Mouse (Mus musculus) adrenal gland, postnatal 14 days (tissue): ENCODE results near the gene Ccdc57. TPM values are rescaled to one million over a fixed set of nuclear protein-coding genes. Genes with fewer than 3 reads are reported as not detected.

Experiments
- DNase-seq: peaks from one replicate; pipeline ENCODE4 v3.0.0; 2021; ENCODE audit warnings: mixed read lengths
- long read RNA-seq, 2 experiments: library from polyadenylated mRNA; stranded (forward); transcript quantifications; one replicate each; pipeline ENCODE4 v2.0.0; 2021
- total RNA-seq: library from RNA; stranded (reverse); gene quantifications from 2 replicates; pipeline ENCODE4 v1.2.3, GENCODE M21; 2021

The Ccdc57 gene
- 12.6 and 17.7 TPM in 2 replicates for total RNA-seq
- long read RNA-seq, experiment 1, partial matches to known transcripts, result 11 of 26 reads
- long read RNA-seq, experiment 1, other reads (novel, unspliced or antisense), result 14 of 26 reads
- long read RNA-seq, experiment 2, partial matches to known transcripts, result 30 of 55 reads
- long read RNA-seq, experiment 2, other reads (novel, unspliced or antisense), result 25 of 55 reads

DNA sequence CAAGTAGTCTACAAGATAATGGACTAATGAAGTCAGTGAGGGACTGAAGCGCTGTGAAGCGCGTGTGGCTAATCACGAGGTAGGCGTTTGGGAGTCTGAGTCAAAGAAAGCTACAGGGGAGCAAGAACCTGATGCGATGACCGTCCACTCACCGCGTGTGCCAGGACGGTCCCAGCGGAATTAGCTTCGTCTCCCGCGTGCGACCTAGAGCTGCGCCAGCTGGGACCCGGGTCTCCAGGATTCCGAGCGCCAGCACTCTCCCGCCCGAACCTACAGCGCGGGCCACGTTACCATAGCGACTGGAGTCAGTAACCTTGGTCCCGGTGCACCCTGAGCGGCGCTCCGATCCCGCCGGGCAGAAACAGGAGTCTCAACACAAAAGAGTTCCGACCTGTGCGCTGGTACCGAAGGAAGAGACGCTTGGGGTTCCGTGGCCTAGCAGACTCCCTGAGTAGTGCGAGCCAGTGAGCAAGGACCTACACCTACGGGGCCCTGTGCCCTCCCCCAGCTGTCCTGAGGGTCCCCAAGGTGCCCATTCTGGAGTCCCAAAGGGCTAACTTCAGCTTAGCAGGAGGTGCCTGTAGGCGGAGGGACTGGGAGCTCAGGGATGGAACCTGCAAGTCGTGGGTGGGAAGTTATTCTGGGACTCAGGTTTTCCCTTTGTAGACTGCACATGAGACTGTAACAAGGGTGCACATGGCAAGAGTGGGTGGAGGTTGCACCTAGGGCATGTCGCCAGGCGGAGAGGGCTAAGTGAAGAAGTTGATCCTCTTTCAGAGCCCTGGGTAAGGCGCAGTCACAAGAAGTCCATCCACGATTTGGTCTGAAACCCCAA, at the start of gene Ccdc57:
Gene Ccdc57, minus strand, starts transcription at position 309 of the 835 bp plus-strand sequence.
- DNase-seq, result peak; percentile 93

DNA sequence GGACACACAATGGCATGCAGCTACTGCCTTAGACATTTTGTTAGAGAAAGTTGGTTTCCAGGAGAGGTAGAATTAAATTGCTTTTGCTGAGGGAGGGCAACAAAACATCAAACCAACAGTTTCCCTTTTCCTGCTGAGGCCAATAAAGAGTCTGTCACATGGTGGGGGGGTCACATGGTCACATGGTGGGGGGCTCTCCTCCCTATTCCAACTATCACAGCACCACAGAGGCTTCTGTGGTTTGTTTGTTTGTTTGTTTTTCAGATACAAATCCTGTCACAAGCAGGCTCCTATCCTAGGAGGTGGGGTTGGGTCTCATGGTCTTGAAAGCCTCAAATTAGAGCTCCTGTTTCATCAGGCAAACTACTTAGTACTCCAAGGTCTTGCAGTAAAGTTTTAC, 49.8 kb upstream of the Ccdc57 start:
- no peak for DNase-seq

DNA sequence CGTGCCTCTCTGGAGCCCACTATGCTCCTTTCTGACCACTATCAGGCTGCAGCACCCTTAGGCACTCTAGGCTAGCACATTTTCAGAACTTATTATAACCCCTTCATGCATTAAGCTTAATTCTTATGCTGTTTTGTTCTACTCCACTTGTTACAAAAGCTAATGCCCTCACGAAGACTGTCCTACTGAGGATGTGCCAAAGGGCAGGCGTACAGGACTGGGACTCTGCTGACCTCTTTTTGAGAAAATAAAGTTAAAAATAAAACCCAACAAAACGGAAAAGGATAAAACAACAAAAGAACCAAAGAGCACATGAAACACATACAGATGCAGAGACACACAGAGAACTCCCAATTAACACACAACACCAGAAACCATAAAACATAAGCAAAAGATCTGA, 49.0 kb upstream of the Ccdc57 start:
- no peak for DNase-seq

GRCm38 (mm10) chr11:120980427-120981035, 47.9 kb upstream of the Ccdc57 start:
- peak; percentile 69 for DNase-seq

DNA sequence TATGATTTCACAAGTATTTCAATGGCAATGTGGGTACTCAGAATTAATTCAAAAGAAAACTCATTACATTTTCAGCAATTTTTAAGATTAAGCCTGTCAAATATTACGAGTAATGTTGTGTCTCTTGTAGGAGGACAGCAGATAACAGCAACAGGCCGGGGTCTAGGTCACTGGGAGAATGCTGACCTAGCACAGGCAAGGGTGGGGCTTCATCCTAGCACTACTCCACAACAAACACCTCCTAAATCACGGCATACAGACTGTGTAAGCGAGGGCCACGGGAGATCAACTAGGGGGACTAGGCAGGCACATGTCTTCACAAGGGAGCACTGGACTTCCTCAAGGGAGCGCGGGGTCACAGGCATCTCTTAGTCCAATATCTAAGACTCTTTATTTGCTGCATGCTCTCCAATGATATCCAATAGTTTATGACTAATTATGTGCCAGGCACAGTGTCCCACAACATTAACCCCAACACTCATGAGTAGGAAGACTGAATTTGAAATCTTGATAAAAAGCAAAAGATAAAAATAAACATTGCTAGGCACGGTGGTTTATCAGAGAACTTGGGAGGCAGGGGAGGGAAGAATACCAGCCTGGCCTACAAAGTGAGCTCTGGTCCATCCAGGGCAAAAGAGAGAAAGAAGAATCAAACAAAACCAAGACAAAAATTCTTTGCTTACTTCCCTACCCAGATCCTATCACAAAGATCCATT, 47.2 kb upstream of the Ccdc57 start:
- DNase-seq, result no peak

GRCm38 (mm10) chr11:120973318-120973717, 40.6 kb upstream of the Ccdc57 start:
- DNase-seq, result no peak

GRCm38 (mm10) chr11:120971237-120971636, 38.6 kb upstream of the Ccdc57 start:
- DNase-seq, result no peak

DNA sequence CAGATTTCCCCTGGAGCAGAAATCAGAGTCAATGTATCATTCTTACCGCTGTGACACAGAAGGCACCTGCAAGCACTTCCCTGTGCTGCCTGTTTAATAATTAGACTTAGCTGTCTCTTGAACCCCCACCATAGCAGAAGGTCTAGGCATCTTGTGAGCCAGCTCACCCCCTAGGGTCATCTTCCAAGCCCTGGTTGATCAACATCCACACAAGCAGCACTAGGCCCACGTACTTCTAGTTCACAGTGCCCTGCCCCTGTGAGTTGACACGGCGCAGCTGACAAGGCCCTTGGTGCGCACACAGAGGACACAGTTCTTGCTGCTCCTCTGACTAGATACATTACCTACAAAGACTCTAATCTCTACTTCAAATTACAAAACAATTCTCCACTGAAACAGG, 37.1 kb upstream of the Ccdc57 start:
- DNase-seq, result no peak

- no peak for DNase-seq
Measured at GRCm38 (mm10) chr11:120965587-120965986, 32.9 kb upstream of the Ccdc57 start.

DNA sequence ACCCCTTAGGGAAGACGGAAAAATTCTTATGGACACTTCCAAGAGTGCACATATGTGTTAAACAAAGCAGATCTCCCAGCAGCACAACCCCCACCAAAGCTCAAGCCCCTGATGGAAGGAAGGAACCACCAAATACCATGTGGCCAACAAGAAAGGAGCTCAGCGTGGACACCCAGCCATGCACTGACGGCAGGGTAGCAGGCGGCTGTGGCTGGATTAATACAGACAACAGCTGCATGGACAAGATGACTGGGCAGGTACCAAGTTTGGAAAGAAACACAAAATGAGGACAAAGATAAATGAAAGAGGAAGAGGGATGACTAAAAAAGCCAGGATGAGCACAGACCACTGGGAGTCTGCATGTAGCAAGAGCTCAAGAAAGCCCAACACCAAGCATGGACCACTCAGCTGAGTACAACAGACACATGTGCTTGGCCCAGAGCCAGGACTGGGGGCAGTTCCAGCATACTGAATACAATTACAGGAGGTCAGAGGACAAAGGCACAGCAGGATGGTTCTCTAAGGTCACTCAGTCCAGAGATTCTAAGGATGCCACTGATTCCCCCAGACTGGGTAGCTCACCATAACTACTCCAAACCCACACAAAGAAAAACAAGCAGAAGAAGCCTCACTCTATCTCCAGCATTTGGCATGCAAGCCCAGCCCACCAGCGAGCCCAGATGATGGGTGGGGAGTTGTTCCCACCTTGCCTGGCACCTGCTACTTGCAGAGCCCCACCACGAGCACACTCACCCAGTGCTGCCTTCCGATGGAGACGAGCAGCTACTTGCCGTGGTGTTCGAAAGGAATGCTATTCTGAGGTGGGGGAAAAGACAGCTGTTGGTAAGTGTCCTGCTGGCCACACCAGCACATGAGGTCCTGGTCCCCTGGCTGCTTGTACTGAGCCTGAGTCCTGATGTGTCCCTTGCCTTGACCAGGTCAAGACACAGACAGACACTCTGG, 31.8 kb upstream of the Ccdc57 start:
- DNase-seq, result no peak

DNA sequence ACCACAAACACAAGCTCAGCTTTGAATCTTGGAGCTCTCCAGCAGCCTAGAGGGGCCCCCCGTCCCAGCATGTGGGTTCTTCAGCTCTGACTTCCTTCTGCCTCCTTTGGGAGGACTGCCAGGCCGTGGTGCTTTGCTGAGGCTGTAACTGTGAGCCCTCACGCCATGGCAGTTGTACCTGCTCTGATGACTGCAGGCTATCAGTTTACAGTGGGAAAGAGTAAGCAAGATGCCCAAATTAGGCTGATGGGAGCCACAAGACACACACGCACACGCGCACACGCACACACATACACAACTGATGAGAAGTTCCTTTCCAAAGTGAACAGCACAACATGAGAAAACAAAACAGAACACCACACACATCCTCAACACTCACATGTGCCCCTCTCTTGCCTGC, 30.2 kb upstream of the Ccdc57 start:
- DNase-seq, result no peak

DNA sequence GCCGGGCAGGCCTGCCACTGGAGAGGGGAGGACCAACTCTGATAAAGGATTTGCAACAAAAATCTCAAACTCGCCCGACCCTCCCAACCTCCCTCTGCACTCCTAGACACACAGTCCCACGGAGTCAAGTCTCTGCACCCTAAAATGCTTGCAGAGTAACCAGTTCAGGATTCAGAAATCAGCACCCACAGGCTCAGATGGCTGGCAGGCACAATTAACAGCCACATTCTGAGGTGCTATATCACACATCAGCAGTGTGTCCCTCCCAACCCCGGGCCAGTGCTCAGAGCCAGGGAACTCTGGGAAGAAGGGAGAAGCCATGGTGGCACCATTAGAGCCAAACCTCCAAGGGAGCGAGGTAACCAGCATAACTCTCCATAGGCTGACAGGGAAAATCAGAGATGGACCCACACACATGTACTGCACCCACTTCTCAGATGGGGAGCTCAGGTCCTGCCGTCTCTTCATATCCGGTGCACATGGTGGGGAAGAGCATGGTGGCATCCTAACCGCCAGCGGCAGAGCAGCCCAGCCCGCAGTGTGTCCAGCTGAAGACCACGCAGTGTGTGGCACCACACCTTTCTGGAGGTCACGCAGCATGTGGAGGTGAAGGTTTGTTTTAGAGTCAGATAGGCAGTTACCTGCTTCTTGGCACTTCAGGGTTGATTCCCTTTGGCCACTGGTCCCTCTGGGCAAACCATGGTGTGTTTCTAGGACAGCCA, 29.5 kb upstream of the Ccdc57 start:
- no peak for DNase-seq

DNA sequence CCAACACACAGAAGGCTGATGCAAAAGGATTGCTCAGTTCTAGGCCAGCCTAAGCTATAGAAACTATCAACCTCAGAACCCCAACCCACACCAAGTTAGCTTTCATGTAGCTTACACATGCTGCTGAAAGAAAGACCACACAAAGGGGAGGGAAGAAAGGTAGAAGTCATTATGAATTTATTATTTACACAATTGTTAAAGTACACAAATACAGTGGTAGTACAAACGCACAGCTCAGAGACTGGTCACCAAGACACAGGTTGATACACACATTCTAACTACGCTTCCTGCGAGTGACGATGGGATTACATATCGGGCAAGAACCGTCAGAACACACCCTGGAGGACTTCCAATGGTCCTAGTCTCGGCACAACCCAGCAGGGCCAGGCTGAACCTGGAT, 28.9 kb upstream of the Ccdc57 start:
- no peak for DNase-seq

DNA sequence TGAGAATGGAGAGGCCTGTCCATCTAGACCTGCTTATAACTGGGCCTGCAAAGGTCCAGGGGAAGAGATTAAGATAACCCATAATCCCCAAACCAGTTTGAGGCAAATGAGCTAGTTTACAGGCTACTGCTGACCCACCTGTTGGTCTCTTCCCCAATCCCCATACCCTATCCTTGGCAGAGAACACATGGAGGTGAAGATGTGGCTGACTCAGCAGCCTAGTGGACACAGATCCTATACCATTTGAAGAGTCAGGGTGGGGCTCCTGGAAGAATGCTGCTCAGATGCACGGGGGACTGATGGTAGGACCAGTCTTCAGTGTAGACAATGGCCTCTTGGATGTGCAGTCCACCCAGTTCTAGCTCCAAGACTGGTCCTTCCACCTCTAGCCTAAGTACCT, 27.6 kb upstream of the Ccdc57 start:
- no peak for DNase-seq

GRCm38 (mm10) chr11:120959564-120959963, 26.9 kb upstream of the Ccdc57 start:
- DNase-seq, result no peak

- no peak for DNase-seq
Measured at GRCm38 (mm10) chr11:120959066-120959465, 26.4 kb upstream of the Ccdc57 start.

DNA sequence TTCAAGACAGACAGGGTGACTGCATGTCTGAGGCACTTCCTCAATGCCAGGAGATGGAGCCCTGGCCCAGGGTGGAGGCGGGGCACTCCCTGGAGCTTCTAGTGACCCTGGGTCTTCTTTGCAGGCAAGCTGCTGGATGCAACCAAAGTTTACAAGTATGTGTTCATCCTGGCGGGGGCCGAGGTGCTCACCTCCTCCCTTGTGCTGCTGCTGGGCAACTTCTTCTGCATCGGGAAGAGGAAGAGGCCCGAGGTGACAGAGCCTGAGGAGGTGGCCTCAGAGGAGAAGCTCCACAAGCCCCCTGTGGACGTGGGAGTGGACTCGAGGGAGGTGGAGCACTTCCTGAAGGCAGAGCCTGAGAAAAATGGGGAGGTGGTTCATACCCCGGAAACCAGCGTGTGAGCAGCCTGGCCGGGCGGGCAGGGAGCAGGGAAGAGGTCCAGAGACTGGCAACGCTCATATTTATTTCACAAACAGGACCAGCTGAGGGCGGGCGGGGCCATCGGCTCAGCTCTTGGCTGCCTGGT, 25.1 kb upstream of the Ccdc57 start:
- DNase-seq, result no peak

- no peak for DNase-seq
Measured at GRCm38 (mm10) chr11:120957052-120957451, 24.4 kb upstream of the Ccdc57 start.

DNA sequence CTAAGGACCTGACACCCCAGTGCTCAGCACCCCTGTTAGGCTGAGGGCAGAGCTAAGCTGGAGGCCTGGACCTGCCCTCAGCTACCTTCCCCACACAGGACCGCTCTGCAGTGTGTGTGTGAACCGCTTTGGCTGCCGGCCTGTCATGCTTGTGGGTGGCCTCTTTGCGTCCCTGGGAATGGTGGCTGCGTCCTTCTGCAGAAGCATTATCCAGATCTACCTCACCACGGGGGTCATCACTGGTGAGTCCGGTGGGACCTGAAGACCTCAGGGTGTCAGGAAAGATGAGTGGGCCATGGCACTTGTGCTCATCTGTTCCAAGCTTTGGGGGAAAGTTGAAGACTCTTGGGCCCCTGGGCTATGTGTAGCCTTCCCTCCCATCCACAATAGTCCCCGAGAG, 23.0 kb upstream of the Ccdc57 start:
- no peak for DNase-seq

DNA sequence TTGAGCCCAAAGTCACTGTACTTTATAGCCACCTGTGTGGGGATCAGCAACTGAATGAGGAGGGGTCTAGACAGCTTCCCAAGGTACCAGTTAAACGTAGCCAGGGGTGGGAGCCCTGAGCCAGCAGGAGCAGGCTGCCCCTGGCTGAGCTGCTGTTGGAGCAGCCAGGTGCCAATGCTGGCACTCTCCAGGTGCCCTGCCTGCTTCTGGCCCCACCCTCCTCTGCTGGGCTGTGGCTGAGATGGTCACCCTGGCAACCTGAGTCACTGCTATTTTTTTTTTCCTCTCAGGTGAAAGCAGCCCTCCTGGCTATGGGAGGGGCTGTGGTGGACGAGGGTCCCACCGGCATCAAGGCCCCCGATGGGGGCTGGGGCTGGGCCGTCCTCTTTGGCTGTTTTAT, 22.3 kb upstream of the Ccdc57 start:
- DNase-seq, result no peak
